Mouse (Mus musculus) midbrain, embryonic 13.5 days (tissue): Measurements from ENCODE around the gene E030018B13Rik. TPM values are rescaled to one million over a fixed set of nuclear protein-coding genes. Genes with fewer than 3 reads are reported as not detected.

Source experiments
- ATAC-seq: fragments of 200-750 bp; cut with Nextera tagmentation; 2 replicates; pipeline ENCODE4 v1.8.0; 2017; ENCODE audit warnings: mild to moderate bottlenecking, moderate TSS enrichment, moderate library complexity
- H3K27ac ChIP-seq: fragments of 300-500 bp; sonication (generic); 2 replicates; pipeline ENCODE4 v1.5.1; 2015; ENCODE audit warnings: inconsistent platforms, mild to moderate bottlenecking, moderate library complexity
- H3K27me3 ChIP-seq: fragments of 300-500 bp; sonication (generic); 2 replicates; pipeline ENCODE4 v1.6.1; 2015; ENCODE audit warnings: mild to moderate bottlenecking, inconsistent platforms
- H3K36me3 ChIP-seq: fragments of 300-500 bp; sonication (generic); 2 replicates; pipeline ENCODE4 v1.6.1; 2015; ENCODE audit warnings: mild to moderate bottlenecking, inconsistent platforms
- H3K4me1 ChIP-seq: fragments of 300-500 bp; sonication (generic); replicated peaks from 2 replicates; pipeline ENCODE4 v1.6.1; 2015; ENCODE audit warnings: inconsistent platforms
- H3K4me2 ChIP-seq: fragments of 300-500 bp; sonication (generic); replicated peaks from 2 replicates; pipeline ENCODE4 v1.6.1; 2015; ENCODE audit warnings: moderate library complexity, mild to moderate bottlenecking, inconsistent platforms
- H3K4me3 ChIP-seq: fragments of 300-500 bp; sonication (generic); replicated peaks from 2 replicates; pipeline ENCODE4 v1.5.1; 2015; ENCODE audit warnings: mild to moderate bottlenecking, inconsistent platforms
- H3K9ac ChIP-seq: fragments of 300-500 bp; sonication (generic); replicated peaks from 2 replicates; pipeline ENCODE4 v1.6.1; 2015; ENCODE audit warnings: mild to moderate bottlenecking, inconsistent platforms
- H3K9me3 ChIP-seq: fragments of 300-500 bp; sonication (generic); 2 replicates; pipeline ENCODE4 v1.6.1; 2016; ENCODE audit warnings: mild to moderate bottlenecking, inconsistent platforms
- WGBS: fragments of 180-500 bp; shearing (Covaris S2); methylation state at CpG from one replicate; pipeline ENCODE4 v1.1.7; 2015; 5-methylcytosine and 5-hydroxymethylcytosine counted together
- polyA plus RNA-seq: library from polyadenylated mRNA; unstranded; fragments of >200 nt; fragmentation: Nextera tagmentation; extraction: Ambion mirVana; gene quantifications from 2 replicates; pipeline ENCODE4 v1.2.1, GENCODE M21; 2015

The E030018B13Rik gene
- polyA plus RNA-seq, 1 experiment from 2014 or later, result 0.22 TPM

GRCm38 (mm10) chr7:63900411-63900810 is 16.2 kb upstream of the E030018B13Rik start:
- H3K4me2 ChIP-seq, result no peak overlapping the region
- peaks cover 60% of the 10 kb centered on the region for H3K4me1 ChIP-seq
- H3K4me3 ChIP-seq, result no peak overlapping the region
- no peak overlapping the region for H3K27ac ChIP-seq
- H3K9me3 ChIP-seq, result no peaks in the 10 kb centered on the region
- WGBS, result 98% methylated on average over 2 of the region's 2 CpGs
- H3K36me3 ChIP-seq, result no peaks in the 10 kb centered on the region
- H3K9ac ChIP-seq, result no peak overlapping the region
- ATAC-seq, result no peak
- H3K27me3 ChIP-seq, result no peaks in the 10 kb centered on the region

DNA sequence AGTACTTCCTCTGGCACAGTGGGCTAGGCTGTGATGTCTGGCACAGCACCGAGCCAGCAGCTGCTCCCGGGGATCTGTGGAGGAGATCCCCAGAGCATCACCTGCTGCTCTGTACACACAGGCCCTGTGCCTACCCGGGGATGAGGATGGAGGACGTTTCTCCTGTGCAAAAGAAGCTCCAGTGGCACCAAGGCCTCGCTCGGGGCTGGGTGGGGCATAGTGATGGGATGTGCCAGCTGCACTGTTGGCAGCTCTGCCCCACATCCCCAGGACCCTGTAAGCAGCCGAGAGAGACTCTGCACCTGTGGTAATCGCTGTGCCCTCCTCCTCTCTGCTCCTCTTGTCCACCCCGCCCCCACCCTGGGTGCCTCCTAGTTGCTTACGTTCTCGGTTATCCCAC is 15.3 kb upstream of the E030018B13Rik start:
- WGBS, result 46% methylated on average over 11 of the region's 11 CpGs
- Histone ChIP-seq H3K36me3 (no peaks in the 10 kb centered on the region), H3K27ac (peak overlapping the region; percentile 6; the same call in 1 of the 2 replicates), H3K4me1 (peaks cover 52% of the 10 kb centered on the region), H3K4me2 (no peak overlapping the region), H3K9me3 (no peaks in the 10 kb centered on the region), H3K4me3 (no peak overlapping the region), H3K27me3 (no peaks in the 10 kb centered on the region), H3K9ac (no peak overlapping the region; the same call in 1 of the 2 replicates)
- ATAC-seq, result peak; percentile 24

DNA sequence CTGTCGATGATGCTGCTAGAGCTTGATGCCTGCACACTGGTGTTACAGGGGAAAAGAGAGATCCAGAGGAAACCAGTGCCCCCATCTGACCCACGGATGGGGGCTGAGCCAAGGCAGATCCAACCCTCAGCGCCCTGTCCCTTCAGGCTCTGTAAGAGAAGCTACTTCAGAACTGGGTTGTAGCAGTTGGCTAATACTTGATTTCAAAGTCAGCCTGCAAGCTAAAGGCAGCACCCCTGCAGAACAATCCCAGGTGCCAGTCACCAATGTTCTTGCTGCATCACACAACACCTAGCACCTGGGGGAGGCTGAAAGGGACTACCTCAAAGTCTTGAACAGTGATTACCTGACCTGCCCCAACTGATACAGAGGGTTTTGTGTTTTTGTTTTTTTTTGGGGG is 14.7 kb upstream of the E030018B13Rik start:
- Histone ChIP-seq H3K27ac (0 out of 2 replicates have a peak overlapping the region, but pooled peaks have one; percentile 19), H3K27me3 (no peaks in the 10 kb centered on the region), H3K4me3 (no peak overlapping the region), H3K4me2 (no peak overlapping the region), H3K36me3 (no peaks in the 10 kb centered on the region), H3K4me1 (peaks cover 46% of the 10 kb centered on the region), H3K9ac (no peak overlapping the region; the same call in 1 of the 2 replicates), H3K9me3 (no peaks in the 10 kb centered on the region)
- ATAC-seq, result no peak
- 71% methylated on average over 3 of the region's 3 CpGs for WGBS

DNA sequence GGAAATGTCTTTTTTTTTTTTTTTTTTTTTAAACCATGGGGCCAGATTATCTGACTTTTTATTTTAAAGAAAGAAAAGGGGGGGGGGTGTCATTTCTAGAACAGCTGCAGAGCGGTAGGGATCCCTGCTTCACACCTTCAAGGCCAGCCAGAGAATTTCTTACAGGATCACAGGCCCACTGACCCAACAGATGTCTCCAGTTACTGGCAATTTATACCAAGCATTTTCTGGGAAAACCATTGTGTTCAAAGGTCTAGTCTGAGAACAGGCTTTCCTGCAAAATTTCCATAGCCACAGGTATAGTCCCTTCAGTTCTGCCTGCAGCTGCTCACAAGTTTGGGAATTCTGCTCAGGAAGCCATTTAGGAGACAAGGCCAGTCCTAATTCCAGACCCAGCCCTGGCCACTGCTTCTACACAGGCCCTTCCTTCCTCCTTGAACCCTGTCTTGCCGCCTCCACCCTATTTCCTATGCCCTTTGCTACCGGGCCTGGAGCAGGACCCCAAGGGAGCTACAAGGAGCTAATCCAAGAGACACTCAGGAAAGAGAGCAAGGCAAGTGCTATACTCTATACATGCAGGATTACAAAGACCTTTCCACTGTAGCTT is 13.9 kb upstream of the E030018B13Rik start:
- no peaks in the 10 kb centered on the region for H3K27me3 ChIP-seq
- ATAC-seq, result no peak
- H3K9ac ChIP-seq, result no peak overlapping the region
- H3K4me2 ChIP-seq, result no peak overlapping the region
- WGBS, result 68% methylated on average over 3 of the region's 3 CpGs
- no peak overlapping the region for H3K4me3 ChIP-seq
- H3K36me3 ChIP-seq, result no peaks in the 10 kb centered on the region
- no peak overlapping the region for H3K27ac ChIP-seq
- H3K9me3 ChIP-seq, result no peaks in the 10 kb centered on the region
- H3K4me1 ChIP-seq, result peaks cover 41% of the 10 kb centered on the region

GRCm38 (mm10) chr7:63903635-63904380 is 12.8 kb upstream of the E030018B13Rik start:
- no peak overlapping the region for H3K9ac ChIP-seq
- no peak overlapping the region for H3K4me2 ChIP-seq
- H3K4me1 ChIP-seq, result peaks cover 46% of the 10 kb centered on the region
- H3K9me3 ChIP-seq, result no peaks in the 10 kb centered on the region
- 78% methylated on average over 9 of the region's 9 CpGs for WGBS
- H3K4me3 ChIP-seq, result no peak overlapping the region
- H3K36me3 ChIP-seq, result no peaks in the 10 kb centered on the region
- H3K27ac ChIP-seq, result 0 out of 2 replicates have a peak overlapping the region, but pooled peaks have one; percentile 14
- no peak for ATAC-seq
- H3K27me3 ChIP-seq, result no peaks in the 10 kb centered on the region

DNA sequence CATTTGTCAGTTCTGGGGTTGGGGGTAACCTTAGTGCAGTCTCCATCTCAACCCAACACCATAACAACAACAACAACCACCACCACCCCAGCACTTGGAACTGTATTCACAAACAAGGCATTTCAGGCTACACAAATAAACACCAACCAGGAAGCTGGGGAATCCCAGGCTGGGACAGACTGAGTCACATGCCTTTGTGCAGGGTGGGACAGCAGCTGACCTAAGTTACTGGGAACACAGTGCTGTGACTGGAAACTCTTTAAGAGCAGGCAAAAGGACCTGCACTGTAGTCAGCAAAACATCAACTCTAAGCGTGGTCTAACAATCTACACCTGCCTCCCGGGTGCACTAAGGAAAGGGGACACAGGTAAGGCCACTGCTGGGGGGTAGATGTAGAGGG is 11.5 kb upstream of the E030018B13Rik start:
- H3K9ac ChIP-seq, result no peak overlapping the region
- H3K4me1 ChIP-seq, result peaks cover 52% of the 10 kb centered on the region
- H3K36me3 ChIP-seq, result no peaks in the 10 kb centered on the region
- H3K4me3 ChIP-seq, result no peak overlapping the region
- ATAC-seq, result no peak
- no peak overlapping the region for H3K4me2 ChIP-seq
- H3K9me3 ChIP-seq, result no peaks in the 10 kb centered on the region
- 98% methylated on average over 2 of the region's 2 CpGs for WGBS
- H3K27me3 ChIP-seq, result no peaks in the 10 kb centered on the region
- no peak overlapping the region for H3K27ac ChIP-seq

DNA sequence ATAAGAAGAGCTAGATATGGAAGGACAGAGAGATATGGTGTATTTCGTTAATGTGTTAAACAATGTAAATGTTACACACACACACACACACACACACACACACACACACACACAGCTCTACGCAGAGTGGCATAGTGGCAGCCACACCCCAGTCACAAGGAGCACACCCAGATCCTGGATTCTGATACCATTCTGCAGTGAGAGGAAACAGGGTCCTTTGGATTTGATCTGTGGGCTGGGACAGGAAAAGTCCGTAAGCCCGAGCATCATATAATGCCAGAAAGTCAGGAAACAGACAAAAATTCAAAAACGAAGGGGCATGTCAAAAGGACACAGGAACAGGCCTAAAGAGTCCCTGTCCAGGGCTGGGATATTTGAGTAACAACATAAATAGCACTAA is 11.0 kb upstream of the E030018B13Rik start:
- no peak for ATAC-seq
- Histone ChIP-seq H3K4me3 (no peak overlapping the region), H3K27me3 (no peaks in the 10 kb centered on the region), H3K9ac (no peak overlapping the region), H3K4me1 (peaks cover 50% of the 10 kb centered on the region), H3K9me3 (no peaks in the 10 kb centered on the region), H3K36me3 (no peaks in the 10 kb centered on the region), H3K4me2 (no peak overlapping the region), H3K27ac (no peak overlapping the region)
- 87% methylated on average over 5 of the region's 5 CpGs for WGBS

DNA sequence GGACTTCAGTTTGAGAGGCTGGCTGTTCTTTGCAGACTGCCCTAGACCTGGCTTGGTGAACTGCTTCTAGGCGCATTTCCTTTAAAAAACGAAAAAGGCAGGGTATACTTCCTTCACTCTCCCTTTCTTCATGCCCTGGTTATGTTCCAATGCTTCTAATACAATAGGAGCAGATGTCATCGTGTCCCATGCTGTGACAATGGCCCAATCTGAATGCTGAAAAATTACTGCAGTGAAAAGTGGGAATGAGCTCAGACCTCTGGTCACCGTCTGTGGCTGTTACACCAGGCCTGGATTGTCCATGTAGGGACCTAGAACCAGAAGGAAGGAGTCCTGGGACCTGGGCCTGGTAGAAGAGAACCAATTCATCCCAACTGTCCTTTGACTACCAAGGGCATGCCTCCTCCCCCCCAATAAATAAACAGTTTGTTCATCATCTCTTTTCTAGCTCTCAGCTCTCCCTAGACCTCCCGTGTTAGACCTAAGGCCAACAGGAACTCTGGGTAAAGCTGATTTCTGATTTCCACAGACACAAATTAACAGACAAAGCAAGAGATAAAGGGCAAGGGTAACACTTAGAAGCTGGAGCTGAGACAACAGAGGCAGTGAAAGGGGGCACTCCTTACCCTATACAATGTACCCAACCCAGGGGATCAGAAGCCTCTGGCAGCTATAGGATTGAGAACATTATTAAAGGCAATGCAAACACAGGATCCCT is 8.7 kb upstream of the E030018B13Rik start:
- Histone ChIP-seq H3K36me3 (no peaks in the 10 kb centered on the region), H3K27ac (peak overlapping the region; percentile 51; the same call in 1 of the 2 replicates), H3K4me1 (peaks cover 53% of the 10 kb centered on the region), H3K4me2 (no peak overlapping the region), H3K4me3 (no peak overlapping the region), H3K27me3 (no peaks in the 10 kb centered on the region), H3K9me3 (no peaks in the 10 kb centered on the region), H3K9ac (no peak overlapping the region)
- 76% methylated on average over 5 of the region's 5 CpGs for WGBS
- ATAC-seq, result no peak

GRCm38 (mm10) chr7:63908496-63909285 is 8.0 kb upstream of the E030018B13Rik start:
- no peaks in the 10 kb centered on the region for H3K27me3 ChIP-seq
- peaks cover 54% of the 10 kb centered on the region for H3K4me1 ChIP-seq
- H3K4me2 ChIP-seq, result no peak overlapping the region
- H3K27ac ChIP-seq, result peak overlapping the region; percentile 51; the same call in 1 of the 2 replicates
- 43% methylated on average over 9 of the region's 11 CpGs for WGBS
- no peaks in the 10 kb centered on the region for H3K9me3 ChIP-seq
- ATAC-seq, result no peak
- no peak overlapping the region for H3K4me3 ChIP-seq
- H3K9ac ChIP-seq, result no peak overlapping the region
- H3K36me3 ChIP-seq, result no peaks in the 10 kb centered on the region

DNA sequence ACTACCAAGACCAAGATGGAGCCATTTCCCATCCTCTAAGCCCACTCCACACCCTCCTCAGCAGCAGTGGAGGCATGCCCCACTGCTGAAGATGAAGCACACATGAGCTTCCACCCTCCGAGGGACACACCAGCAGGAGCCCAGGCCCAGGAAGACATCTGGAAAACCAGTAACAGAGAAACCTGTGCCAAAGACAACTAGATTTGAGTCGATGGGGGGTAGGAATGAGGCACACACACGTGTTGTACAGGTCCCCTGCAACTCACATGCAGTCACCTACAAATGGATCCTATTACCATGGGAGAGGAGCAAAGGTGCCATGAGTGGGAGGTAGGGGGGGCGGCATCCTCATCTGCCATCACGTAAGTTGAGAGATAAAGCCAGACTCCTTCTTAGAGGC is 6.4 kb upstream of the E030018B13Rik start:
- Histone ChIP-seq H3K9me3 (no peaks in the 10 kb centered on the region), H3K27me3 (no peaks in the 10 kb centered on the region), H3K9ac (no peak overlapping the region), H3K4me2 (no peak overlapping the region), H3K4me3 (no peak overlapping the region), H3K4me1 (peaks cover 66% of the 10 kb centered on the region), H3K27ac (no peak overlapping the region), H3K36me3 (no peaks in the 10 kb centered on the region)
- no peak for ATAC-seq
- WGBS, result 74% methylated on average over 5 of the region's 5 CpGs

DNA sequence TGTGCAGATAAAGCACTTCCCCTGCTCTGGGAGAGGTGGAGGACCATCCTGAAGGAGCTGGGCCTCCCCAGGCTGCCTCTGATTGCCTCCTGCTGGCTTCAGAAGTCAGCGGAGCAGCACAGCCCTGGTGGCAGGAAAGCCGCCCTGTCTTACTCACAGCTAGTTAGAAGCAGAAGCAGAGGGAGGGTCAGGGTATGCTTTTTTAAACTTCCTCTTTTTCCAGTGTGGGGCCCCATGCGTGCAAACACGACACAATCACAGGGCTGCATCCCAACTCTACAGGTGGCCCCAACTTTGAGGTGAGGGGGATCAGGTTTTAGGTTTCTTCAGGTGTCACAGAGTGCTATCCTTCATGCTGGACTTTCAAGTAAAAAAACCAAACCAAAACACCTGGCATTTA is 5.7 kb upstream of the E030018B13Rik start:
- Histone ChIP-seq H3K27ac (no peak overlapping the region), H3K36me3 (no peaks in the 10 kb centered on the region), H3K9me3 (no peaks in the 10 kb centered on the region), H3K4me3 (no peak overlapping the region), H3K4me1 (peaks cover 70% of the 10 kb centered on the region), H3K9ac (no peak overlapping the region), H3K27me3 (no peaks in the 10 kb centered on the region), H3K4me2 (no peak overlapping the region)
- WGBS, result 50% methylated on average over 4 of the region's 4 CpGs
- ATAC-seq, result no peak
